Mouse (Mus musculus): ENCODE data around the gene Acy3. TPM values are rescaled to one million over a fixed set of nuclear protein-coding genes. Genes with fewer than 3 reads are reported as not detected.

The Acy3 gene
- polyA plus RNA-seq, 1 experiment from 2014 or later: 92.6 TPM

DNA sequence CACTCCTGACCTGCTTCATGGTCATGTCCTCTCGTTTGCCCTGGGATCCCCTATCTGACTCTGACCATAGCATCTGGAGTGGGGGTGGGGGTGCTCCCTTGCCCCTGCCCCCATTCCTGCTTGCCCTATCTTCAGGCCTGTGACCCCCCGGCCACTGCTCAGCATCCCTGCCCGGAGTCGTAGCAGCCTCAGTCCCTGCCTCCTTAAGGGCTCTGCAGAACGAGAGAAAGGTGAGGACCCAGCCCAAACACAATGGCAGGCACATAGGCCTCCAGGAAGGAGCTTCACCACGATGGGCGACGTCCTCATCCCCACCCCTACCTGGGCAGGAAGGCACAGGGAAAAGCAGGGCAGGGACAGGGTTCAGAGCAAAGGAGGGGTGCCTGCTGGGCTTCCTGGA lies 12.0 kb downstream of the Acy3 start:
- H3K4me3 ChIP-seq (replicated peaks; ENCODE audit: low read depth, low read length): no peak overlapping the region
- H3K9ac ChIP-seq (ENCODE audit: low read depth, low read length): no peak overlapping the region
- ATAC-seq (replicated peaks; ENCODE audit: low FRiP score, low read depth): no peak
- no peak overlapping the region for H3K4me2 ChIP-seq (ENCODE audit: low read length)
- peaks cover 14% of the 10 kb centered on the region for H3K4me1 ChIP-seq (replicated peaks; ENCODE audit: insufficient read depth, low read length)
- no peak overlapping the region for H3K27ac ChIP-seq
- TF ChIP-seq CTCF (IDR thresholded peaks at IDR 0.05; ENCODE audit: low read depth): no peak
- DNase-seq (ENCODE audit: low spot score): no peak
- 67% methylated on average over 8 of the region's 8 CpGs for WGBS
- no peaks in the 10 kb centered on the region for H3K36me3 ChIP-seq (ENCODE audit: insufficient read depth, low read length)
- no peaks in the 10 kb centered on the region for H3K27me3 ChIP-seq (ENCODE audit: insufficient read depth, low read length)
- H3K9me3 ChIP-seq (replicated peaks; ENCODE audit: low read length): no peaks in the 10 kb centered on the region

DNA sequence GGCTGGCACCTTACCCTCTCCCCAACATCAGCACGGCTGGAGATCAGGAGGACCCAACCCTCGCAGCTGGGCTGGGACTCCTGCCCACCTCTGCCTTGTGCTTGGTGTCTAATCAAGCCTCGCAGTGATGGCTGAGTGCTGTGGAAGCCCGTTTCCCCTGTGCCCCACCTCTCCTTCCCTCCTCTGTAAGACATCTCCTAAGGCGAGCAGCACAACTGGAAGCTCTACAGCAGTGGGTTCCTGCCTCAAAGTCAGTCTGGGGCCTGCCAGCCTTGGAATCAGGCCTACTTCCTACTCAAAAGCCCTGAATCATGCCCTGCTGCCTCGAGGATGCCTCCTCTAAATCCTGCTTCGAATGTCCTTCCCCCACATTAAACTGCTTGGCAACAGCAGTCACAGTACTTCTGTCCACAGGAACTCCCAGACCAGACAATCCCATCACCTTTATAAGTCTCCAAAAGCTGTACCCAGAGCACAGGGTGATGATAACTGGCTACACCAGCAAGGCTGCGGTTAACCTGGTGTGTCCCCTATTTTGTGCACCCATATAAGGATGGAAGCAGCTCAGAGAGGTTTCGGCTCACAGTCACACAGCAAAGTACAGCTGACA lies 12.9 kb downstream of the Acy3 start:
- H3K9me3 ChIP-seq (replicated peaks; ENCODE audit: low read length): no peaks in the 10 kb centered on the region
- ATAC-seq (replicated peaks; ENCODE audit: low FRiP score, low read depth): no peak
- H3K27ac ChIP-seq: peak overlapping the region; percentile 96; the same call in 1 of the 2 replicates
- WGBS: 79% methylated on average over 9 of the region's 9 CpGs
- TF ChIP-seq CTCF (IDR thresholded peaks at IDR 0.05; ENCODE audit: low read depth): no peak
- H3K4me1 ChIP-seq (replicated peaks; ENCODE audit: insufficient read depth, low read length): peaks cover 14% of the 10 kb centered on the region
- H3K4me2 ChIP-seq (ENCODE audit: low read length): peak overlapping the region; percentile 96
- peak overlapping the region; percentile 62; the same call in 1 of the 2 replicates for H3K4me3 ChIP-seq (replicated peaks; ENCODE audit: low read depth, low read length)
- H3K9ac ChIP-seq (ENCODE audit: low read depth, low read length): 0 out of 2 replicates have a peak overlapping the region, but pooled peaks have one; percentile 10
- H3K36me3 ChIP-seq (ENCODE audit: insufficient read depth, low read length): no peaks in the 10 kb centered on the region
- DNase-seq (ENCODE audit: low spot score): no peak
- no peaks in the 10 kb centered on the region for H3K27me3 ChIP-seq (ENCODE audit: insufficient read depth, low read length)

DNA sequence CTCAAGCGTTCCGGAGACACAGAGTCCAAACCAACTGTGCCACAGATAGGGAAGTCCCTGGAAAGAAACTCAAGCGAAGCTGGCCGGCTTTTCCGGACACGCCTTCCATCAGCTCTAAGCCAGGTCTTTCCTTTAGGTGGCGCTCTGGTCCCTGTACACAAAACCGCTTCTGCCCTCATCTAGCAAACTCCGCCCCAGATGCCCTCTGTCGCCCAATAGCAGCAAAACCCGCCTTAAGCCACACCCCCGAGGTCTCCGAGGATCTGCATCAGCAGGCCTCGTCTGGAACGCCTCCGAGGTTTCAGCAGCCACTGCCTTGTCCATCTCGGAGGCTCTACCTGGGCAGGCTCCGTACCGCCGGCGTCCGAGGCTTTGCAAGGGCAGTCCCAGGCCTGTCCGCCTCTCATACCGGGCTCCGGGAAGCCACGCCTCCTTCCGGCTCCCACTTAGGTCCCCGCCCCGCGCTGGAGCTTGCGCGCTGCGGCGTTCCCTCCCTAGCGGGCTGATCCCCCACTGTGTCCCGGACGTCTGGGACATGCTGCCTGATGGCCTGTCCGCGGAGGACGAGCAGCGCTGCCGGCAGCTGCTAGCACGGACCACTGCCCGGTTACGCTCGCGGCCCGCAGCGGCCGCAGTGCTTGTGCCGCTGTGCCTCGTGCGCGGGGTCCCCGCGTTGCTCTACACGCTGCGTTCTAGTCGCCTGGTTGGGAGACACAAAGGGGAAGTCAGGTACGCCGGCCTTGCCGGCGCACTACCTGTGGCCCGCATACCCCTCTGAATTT lies 13.9 kb downstream of the Acy3 start, which contains the start of the genes Nudt8 and Gm49405:
Nudt8 (plus strand) TSS at position 462 of the 782 bp plus-strand sequence.
Gm49405 (plus strand) TSS at position 508 of the 782 bp plus-strand sequence.
- under 1% methylated on average over 64 of the region's 64 CpGs for WGBS
- peak within 1 kb of the TSS; percentile 96 for H3K27ac ChIP-seq
- H3K4me3 ChIP-seq (replicated peaks; ENCODE audit: low read depth, low read length): peak within 1 kb of the TSS; percentile 62
- peak; percentile 88 for TF ChIP-seq CTCF (IDR thresholded peaks at IDR 0.05; ENCODE audit: low read depth)
- peak within 1 kb of the TSS; percentile 80 for H3K9ac ChIP-seq (ENCODE audit: low read depth, low read length)
- H3K27me3 ChIP-seq (ENCODE audit: insufficient read depth, low read length): no peaks in the 10 kb centered on the region
- DNase-seq (ENCODE audit: low spot score) (peak; percentile 99), ATAC-seq (replicated peaks; ENCODE audit: low FRiP score, low read depth) (peak; percentile 87)
- peak within 1 kb of the TSS; percentile 96 for H3K4me2 ChIP-seq (ENCODE audit: low read length)
- no peaks in the 10 kb centered on the region for H3K9me3 ChIP-seq (replicated peaks; ENCODE audit: low read length)
- H3K36me3 ChIP-seq (ENCODE audit: insufficient read depth, low read length): no peaks in the 10 kb centered on the region
- H3K4me1 ChIP-seq (replicated peaks; ENCODE audit: insufficient read depth, low read length): peaks cover 14% of the 10 kb centered on the region

DNA sequence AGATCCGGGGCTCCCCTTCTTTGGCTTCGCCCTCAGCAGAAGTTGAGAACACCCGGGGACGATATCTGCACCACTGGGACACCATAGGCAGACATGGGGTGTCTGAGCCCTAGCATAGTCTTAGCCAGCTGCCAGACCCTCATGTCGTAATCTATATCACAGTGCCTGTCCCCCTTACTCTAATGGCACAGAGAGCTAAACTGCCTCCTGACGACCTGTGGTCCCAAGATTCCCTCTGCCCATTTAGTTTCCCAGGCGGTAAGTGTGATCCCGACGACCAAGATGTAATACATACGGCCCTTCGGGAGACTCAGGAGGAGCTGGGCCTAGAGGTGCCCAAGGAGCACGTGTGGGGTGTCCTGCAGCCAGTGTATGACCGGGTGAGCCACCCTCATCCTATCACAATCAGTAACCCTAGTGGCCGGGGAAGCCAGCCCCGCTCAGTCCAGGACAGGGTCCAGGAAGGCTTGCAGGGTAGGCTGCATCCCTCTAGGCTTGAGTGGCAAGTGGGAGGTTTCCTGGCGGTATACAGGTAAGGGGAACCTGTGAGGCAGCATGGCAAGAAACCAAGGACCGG lies 14.7 kb downstream of the Acy3 start:
- H3K36me3 ChIP-seq (ENCODE audit: insufficient read depth, low read length): no peaks in the 10 kb centered on the region
- DNase-seq (ENCODE audit: low spot score) (no peak), ATAC-seq (replicated peaks; ENCODE audit: low FRiP score, low read depth) (0 out of 2 replicates have a peak, but pooled peaks have one; percentile 12)
- WGBS: 12% methylated on average over 17 of the region's 17 CpGs
- TF ChIP-seq CTCF (IDR thresholded peaks at IDR 0.05; ENCODE audit: low read depth): no peak
- H3K4me3 ChIP-seq (replicated peaks; ENCODE audit: low read depth, low read length): peak overlapping the region; percentile 62
- H3K4me1 ChIP-seq (replicated peaks; ENCODE audit: insufficient read depth, low read length): peaks cover 14% of the 10 kb centered on the region
- peak overlapping the region; percentile 80 for H3K9ac ChIP-seq (ENCODE audit: low read depth, low read length)
- peak overlapping the region; percentile 96 for H3K27ac ChIP-seq
- no peaks in the 10 kb centered on the region for H3K27me3 ChIP-seq (ENCODE audit: insufficient read depth, low read length)
- peak overlapping the region; percentile 96 for H3K4me2 ChIP-seq (ENCODE audit: low read length)
- H3K9me3 ChIP-seq (replicated peaks; ENCODE audit: low read length): no peaks in the 10 kb centered on the region

DNA sequence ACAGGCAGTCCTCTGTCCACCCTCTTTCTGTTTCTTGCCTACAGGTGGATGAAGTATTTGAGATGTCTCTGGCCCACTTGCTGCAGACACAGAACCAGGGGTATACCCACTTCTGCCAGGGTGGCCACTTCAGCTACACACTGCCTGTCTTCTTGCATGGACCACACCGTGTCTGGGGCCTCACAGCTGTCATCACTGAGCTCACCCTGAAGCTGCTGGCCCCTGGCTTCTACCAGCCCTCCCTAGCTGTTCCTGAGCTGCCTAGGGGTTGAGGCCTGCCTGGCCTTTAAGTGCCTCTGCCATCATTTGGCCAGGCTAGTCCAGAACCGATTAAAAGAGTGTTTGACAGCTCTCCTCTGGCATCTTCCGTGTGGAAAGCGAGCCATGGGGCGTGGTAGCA lies 15.4 kb downstream of the Acy3 start:
- Histone ChIP-seq H3K27me3 (ENCODE audit: insufficient read depth, low read length) (no peaks in the 10 kb centered on the region), H3K4me1 (replicated peaks; ENCODE audit: insufficient read depth, low read length) (peaks cover 9% of the 10 kb centered on the region; the same call in 1 of the 2 replicates), H3K27ac (no peak overlapping the region), H3K4me3 (replicated peaks; ENCODE audit: low read depth, low read length) (no peak overlapping the region), H3K9me3 (replicated peaks; ENCODE audit: low read length) (no peaks in the 10 kb centered on the region), H3K36me3 (ENCODE audit: insufficient read depth, low read length) (no peaks in the 10 kb centered on the region), H3K9ac (ENCODE audit: low read depth, low read length) (no peak overlapping the region), H3K4me2 (ENCODE audit: low read length) (peak overlapping the region; percentile 96; the same call in 1 of the 2 replicates)
- WGBS: 72% methylated on average over 5 of the region's 5 CpGs
- no peak for TF ChIP-seq CTCF (IDR thresholded peaks at IDR 0.05; ENCODE audit: low read depth)
- no peak for ATAC-seq (replicated peaks; ENCODE audit: low FRiP score, low read depth)
- DNase-seq (ENCODE audit: low spot score): no peak

DNA sequence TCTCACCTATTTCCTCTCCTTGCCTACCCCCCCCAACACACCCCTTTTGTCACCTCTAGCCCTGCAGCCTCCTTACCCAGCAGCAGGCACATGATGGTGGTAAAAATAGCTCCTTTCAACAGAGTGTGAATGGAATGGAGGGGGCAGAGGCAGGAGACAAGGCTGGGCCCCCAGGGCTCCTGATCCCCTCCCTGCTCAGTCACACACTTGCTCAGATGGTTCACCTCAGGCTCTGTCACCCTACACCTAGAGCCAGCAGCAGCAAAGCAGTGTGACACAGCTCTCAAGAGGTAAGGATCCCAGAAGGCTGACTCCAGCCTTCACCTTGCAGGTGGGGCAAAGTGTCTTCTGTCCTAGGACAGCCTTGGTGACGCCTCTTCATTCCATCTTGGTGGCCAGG lies 16.7 kb downstream of the Acy3 start, which contains the start of gene Doc2g:
Doc2g (plus strand) TSS at position 202 of the 400 bp plus-strand sequence.
- TF ChIP-seq CTCF (IDR thresholded peaks at IDR 0.05; ENCODE audit: low read depth): no peak
- no peak for ATAC-seq (replicated peaks; ENCODE audit: low FRiP score, low read depth)
- no peak within 1 kb of the TSS for H3K27ac ChIP-seq
- DNase-seq (ENCODE audit: low spot score): no peak
- no peak within 1 kb of the TSS for H3K9ac ChIP-seq (ENCODE audit: low read depth, low read length)
- no peaks in the 10 kb centered on the region for H3K27me3 ChIP-seq (ENCODE audit: insufficient read depth, low read length)
- no peak within 1 kb of the TSS for H3K4me2 ChIP-seq (ENCODE audit: low read length)
- peaks cover 8% of the 10 kb centered on the region; the same call in 1 of the 2 replicates for H3K4me1 ChIP-seq (replicated peaks; ENCODE audit: insufficient read depth, low read length)
- no peaks in the 10 kb centered on the region for H3K9me3 ChIP-seq (replicated peaks; ENCODE audit: low read length)
- no peak within 1 kb of the TSS for H3K4me3 ChIP-seq (replicated peaks; ENCODE audit: low read depth, low read length)
- WGBS: 46% methylated on average over 1 of the region's 1 CpGs
- peaks cover 13% of the 10 kb centered on the region for H3K36me3 ChIP-seq (ENCODE audit: insufficient read depth, low read length)

Measured in kidney, postnatal 0 days (tissue).